Mouse (Mus musculus): ENCODE data around the gene Tcf7. TPM values are rescaled to one million over a fixed set of nuclear protein-coding genes. Genes with fewer than 3 reads are reported as not detected.

The Tcf7 gene
- total and polyA plus RNA-seq, 3 experiments, result not detected

DNA sequence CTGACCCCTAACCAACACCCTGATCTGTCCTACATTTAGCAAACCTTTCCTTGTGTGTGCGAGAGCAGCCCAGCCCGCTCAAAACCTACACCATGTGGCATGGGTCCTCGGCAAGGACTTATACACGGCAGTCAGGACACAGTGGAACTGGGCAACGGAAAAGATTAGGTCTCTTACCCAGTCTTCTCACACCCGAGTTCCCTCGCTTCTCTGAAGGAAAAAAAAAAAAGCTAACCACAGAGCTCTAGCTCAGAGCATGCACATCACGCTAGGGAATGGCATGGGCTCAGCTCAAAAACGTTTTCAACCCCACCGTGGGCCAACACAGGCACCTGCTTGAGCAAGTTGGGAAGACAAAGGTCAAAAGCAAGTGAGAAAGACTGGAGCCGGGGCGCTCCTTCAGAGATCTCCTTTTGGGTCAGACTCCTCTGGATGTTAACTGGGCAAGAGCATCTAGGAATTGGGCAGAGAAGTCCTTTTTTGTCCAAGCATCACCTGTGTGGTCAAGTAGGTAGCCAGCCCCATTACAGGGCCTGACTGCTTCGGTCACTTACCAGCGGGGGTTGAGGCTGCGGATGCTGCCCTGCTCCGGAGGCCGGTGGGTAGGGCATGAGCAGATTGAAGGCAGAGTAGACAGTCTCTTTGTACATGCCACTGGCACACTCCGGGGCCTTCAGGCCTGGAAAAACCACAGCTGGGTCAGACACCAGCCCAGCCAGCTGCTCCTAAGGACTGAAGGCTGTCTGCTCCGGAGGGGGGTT, 1.1 kb downstream of the Tcf7 start:
- ATAC-seq (ENCODE audit: extremely low read depth, insufficient number of reproducible peaks, low FRiP score, poor library complexity, severe bottlenecking), result no peak
- H3K4me3 ChIP-seq (ENCODE audit: low read depth, low read length), result no peak overlapping the region
- no peak for DNase-seq (ENCODE audit: low spot score)
- H3K9me3 ChIP-seq (replicated peaks), result no peaks in the 10 kb centered on the region
- TF ChIP-seq TAL1 (conservative IDR thresholded peaks at IDR 0.05; ENCODE audit: low read depth, low read length) (no peak), CTCF (IDR thresholded peaks at IDR 0.05; ENCODE audit: low read depth, low read length) (no peak), POLR2AphosphoS5 (IDR thresholded peaks at IDR 0.05; ENCODE audit: insufficient replicate concordance, low read depth, low read length) (no peak), GATA1 (IDR thresholded peaks at IDR 0.05; ENCODE audit: borderline replicate concordance, low read length) (no peak), GATA2 (IDR thresholded peaks at IDR 0.05; ENCODE audit: borderline replicate concordance, low read depth, low read length) (no peak)
- H3K27me3 ChIP-seq (ENCODE audit: insufficient read depth, low read length), result peaks cover 52% of the 10 kb centered on the region; the same call in 1 of the 2 replicates
- H3K4me1 ChIP-seq (ENCODE audit: insufficient read depth, low read depth, low read length), result no peaks in the 10 kb centered on the region
- no peaks in the 10 kb centered on the region for H3K36me3 ChIP-seq (replicated peaks)

DNA sequence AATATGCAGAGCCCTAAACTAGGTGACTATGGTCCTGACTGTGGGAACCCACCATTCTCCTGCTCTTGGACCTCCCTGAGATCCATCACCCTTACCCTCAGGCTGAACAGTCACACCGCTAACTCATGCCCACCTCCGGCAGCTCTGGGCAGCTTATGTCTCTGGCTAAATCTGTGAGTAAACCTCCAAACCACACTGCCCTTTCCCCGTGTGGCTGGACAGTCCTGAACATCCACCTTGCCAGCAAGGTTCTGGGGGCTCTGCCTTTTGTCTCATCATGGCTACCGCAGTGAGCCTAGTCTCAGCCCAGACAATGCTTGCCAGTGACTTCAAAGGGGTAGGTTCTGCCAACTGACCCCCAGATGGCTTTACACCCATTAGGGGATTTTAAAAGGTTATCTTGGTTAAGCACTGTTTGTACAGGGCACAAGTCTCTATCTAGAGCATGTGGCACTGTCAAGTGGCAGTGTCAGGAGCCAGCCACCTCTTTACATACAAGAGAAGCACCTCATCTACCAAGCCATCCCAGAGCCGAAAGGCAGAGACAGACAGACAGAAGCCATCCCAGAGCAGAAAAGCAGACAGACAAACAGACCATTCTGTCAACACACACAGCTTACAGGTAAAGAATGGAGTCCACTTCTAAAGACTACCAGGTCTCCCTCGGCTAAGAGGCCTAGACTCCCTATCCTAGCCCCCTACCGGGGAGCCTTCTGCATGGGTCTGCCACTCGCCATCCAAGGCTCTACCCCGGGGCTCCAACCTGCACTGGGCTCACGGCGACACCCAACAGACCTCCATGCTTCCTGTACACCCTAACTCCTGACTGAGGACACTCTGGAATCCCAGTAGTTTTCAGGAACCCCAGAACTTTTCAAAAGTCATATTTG, 2.0 kb downstream of the Tcf7 start:
- Histone ChIP-seq H3K36me3 (replicated peaks) (no peaks in the 10 kb centered on the region), H3K9me3 (replicated peaks) (no peaks in the 10 kb centered on the region), H3K4me1 (ENCODE audit: insufficient read depth, low read depth, low read length) (no peaks in the 10 kb centered on the region), H3K27me3 (ENCODE audit: insufficient read depth, low read length) (peaks cover 54% of the 10 kb centered on the region), H3K4me3 (ENCODE audit: low read depth, low read length) (no peak overlapping the region)
- ATAC-seq (ENCODE audit: extremely low read depth, insufficient number of reproducible peaks, low FRiP score, poor library complexity, severe bottlenecking), result no peak
- no peak for DNase-seq (ENCODE audit: low spot score)
- TF ChIP-seq GATA2 (IDR thresholded peaks at IDR 0.05; ENCODE audit: borderline replicate concordance, low read depth, low read length) (no peak), CTCF (IDR thresholded peaks at IDR 0.05; ENCODE audit: low read depth, low read length) (no peak), GATA1 (IDR thresholded peaks at IDR 0.05; ENCODE audit: borderline replicate concordance, low read length) (no peak), TAL1 (conservative IDR thresholded peaks at IDR 0.05; ENCODE audit: low read depth, low read length) (no peak)

- no peak overlapping the region for H3K4me3 ChIP-seq (ENCODE audit: low read depth, low read length)
- H3K27me3 ChIP-seq (ENCODE audit: insufficient read depth, low read length), result peaks cover 58% of the 10 kb centered on the region
- no peaks in the 10 kb centered on the region for H3K36me3 ChIP-seq (replicated peaks)
- no peaks in the 10 kb centered on the region for H3K4me1 ChIP-seq (ENCODE audit: insufficient read depth, low read depth, low read length)
- ATAC-seq (ENCODE audit: extremely low read depth, insufficient number of reproducible peaks, low FRiP score, poor library complexity, severe bottlenecking), result no peak
- no peaks in the 10 kb centered on the region for H3K9me3 ChIP-seq (replicated peaks)
- TF ChIP-seq POLR2AphosphoS5 (IDR thresholded peaks at IDR 0.05; ENCODE audit: insufficient replicate concordance, low read depth, low read length), result no peak
- TF ChIP-seq GATA2 (IDR thresholded peaks at IDR 0.05; ENCODE audit: borderline replicate concordance, low read depth, low read length), result no peak
- no peak for TF ChIP-seq GATA1 (IDR thresholded peaks at IDR 0.05; ENCODE audit: borderline replicate concordance, low read length)
- TF ChIP-seq CTCF (IDR thresholded peaks at IDR 0.05; ENCODE audit: low read depth, low read length), result no peak
- no peak for DNase-seq (ENCODE audit: low spot score)
Observed at GRCm38 (mm10) chr11:52279611-52280145, 3.1 kb downstream of the Tcf7 start.

DNA sequence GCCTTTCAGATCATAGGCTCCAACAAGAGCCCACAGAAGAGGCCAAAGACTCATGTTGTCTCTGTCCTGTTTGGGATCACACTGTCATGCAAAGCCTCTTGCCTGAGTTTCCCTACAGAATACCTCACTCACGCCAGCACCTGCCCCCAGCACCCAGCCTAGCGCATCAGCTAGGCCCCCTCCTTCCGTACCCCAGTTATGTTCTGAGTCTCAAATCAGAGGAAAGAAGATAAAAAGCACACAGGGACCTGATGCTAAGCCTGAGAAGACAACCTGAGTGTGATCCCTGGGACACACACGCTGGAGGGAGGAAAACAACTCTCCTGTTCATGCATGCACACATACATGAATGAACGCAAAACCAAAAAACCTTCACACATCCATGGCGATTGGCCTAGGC, 3.8 kb downstream of the Tcf7 start:
- ATAC-seq (ENCODE audit: extremely low read depth, insufficient number of reproducible peaks, low FRiP score, poor library complexity, severe bottlenecking) (no peak), DNase-seq (ENCODE audit: low spot score) (no peak)
- no peak overlapping the region for H3K4me3 ChIP-seq (ENCODE audit: low read depth, low read length)
- peaks cover 56% of the 10 kb centered on the region for H3K27me3 ChIP-seq (ENCODE audit: insufficient read depth, low read length)
- no peaks in the 10 kb centered on the region for H3K9me3 ChIP-seq (replicated peaks)
- H3K4me1 ChIP-seq (ENCODE audit: insufficient read depth, low read depth, low read length), result 0 out of 2 replicates have a peak, but pooled peaks cover 2% of the 10 kb centered on the region
- no peaks in the 10 kb centered on the region for H3K36me3 ChIP-seq (replicated peaks)
- TF ChIP-seq TAL1 (conservative IDR thresholded peaks at IDR 0.05; ENCODE audit: low read depth, low read length), result no peak
- TF ChIP-seq POLR2AphosphoS5 (IDR thresholded peaks at IDR 0.05; ENCODE audit: insufficient replicate concordance, low read depth, low read length), result no peak
- TF ChIP-seq CTCF (IDR thresholded peaks at IDR 0.05; ENCODE audit: low read depth, low read length), result no peak
- TF ChIP-seq GATA2 (IDR thresholded peaks at IDR 0.05; ENCODE audit: borderline replicate concordance, low read depth, low read length), result no peak
- no peak for TF ChIP-seq GATA1 (IDR thresholded peaks at IDR 0.05; ENCODE audit: borderline replicate concordance, low read length)

DNA sequence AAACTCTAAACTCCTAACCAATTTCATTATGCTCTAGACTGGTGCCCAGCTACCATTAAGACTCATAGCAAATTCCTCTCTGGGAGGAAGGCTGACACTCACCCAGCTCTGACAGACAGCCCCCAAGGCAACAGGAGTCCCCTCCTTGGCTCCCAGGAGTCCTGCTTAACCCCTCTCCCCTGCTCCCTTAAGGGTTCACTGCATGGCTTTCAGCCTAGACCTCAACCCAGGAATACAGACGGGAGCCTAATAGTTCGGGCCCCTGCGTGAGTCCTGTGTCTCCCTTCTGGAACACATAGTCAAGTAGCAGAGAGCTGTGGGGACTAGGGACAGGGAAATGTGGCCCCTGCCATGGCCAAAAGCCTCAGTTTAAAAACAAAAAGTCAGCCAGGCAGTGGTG, 4.7 kb downstream of the Tcf7 start:
- TF ChIP-seq GATA1 (IDR thresholded peaks at IDR 0.05; ENCODE audit: borderline replicate concordance, low read length) (no peak), TAL1 (conservative IDR thresholded peaks at IDR 0.05; ENCODE audit: low read depth, low read length) (no peak), CTCF (IDR thresholded peaks at IDR 0.05; ENCODE audit: low read depth, low read length) (no peak), POLR2AphosphoS5 (IDR thresholded peaks at IDR 0.05; ENCODE audit: insufficient replicate concordance, low read depth, low read length) (no peak), GATA2 (IDR thresholded peaks at IDR 0.05; ENCODE audit: borderline replicate concordance, low read depth, low read length) (no peak)
- H3K36me3 ChIP-seq (replicated peaks), result no peaks in the 10 kb centered on the region
- no peak overlapping the region for H3K4me3 ChIP-seq (ENCODE audit: low read depth, low read length)
- DNase-seq (ENCODE audit: low spot score), result no peak
- H3K27me3 ChIP-seq (ENCODE audit: insufficient read depth, low read length), result peaks cover 57% of the 10 kb centered on the region
- ATAC-seq (ENCODE audit: extremely low read depth, insufficient number of reproducible peaks, low FRiP score, poor library complexity, severe bottlenecking), result no peak
- H3K9me3 ChIP-seq (replicated peaks), result no peaks in the 10 kb centered on the region
- H3K4me1 ChIP-seq (ENCODE audit: insufficient read depth, low read depth, low read length), result 0 out of 2 replicates have a peak, but pooled peaks cover 2% of the 10 kb centered on the region
